In the genomic region with DNA sequence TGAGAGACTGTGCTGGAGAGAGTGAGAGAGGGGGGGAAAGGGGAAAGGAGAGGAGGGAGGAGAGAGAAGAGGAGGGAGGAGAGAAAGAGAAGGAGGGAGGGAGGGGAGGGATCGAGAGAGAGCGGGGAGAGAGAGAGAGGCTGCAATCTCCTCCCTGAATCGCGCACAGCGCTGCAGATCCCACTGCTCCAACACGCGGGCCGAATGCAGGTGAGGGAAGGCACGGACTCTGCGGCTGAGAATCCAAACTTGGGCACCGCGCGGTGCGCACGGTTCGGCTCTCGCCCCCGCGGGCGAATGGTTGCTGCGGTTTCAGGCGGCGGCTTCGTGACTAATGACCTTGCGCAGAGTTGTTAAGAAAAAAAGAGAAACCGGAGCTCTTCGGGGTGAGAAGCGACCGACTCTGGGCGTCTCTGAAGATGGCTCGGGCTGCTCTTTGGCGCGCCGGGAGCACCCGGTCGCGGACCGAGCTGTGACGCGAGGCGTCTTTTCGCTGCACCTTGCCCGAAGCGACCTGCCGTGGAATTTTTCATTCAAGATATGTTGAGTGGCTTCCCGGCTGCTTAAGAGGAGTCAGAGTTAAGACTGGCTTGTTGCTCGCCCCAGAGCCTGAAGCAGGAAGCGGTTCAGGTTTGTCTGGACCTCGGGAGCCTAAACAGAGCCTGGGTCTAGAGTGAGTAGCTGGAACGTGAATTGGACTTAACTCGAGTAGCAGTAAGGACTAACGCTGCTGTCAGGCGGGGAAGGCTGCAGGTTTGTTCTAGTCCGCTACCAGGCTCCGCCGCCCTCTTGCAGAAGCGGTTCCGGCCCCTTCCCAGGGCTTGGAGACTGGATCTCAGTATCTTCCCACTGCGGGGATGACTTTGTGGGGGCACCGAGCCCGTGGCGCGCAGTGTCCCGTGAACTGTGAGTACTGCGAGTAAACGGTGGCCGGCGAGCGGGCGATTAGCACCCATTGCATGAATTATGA, we compare ENCODE assay signal across 9 mouse cellular contexts. TPM values are rescaled to one million over a fixed set of nuclear protein-coding genes. Genes with fewer than 3 reads are reported as not detected.
A peak's percentile ranks its signal among the peaks of the same experiment; 100 is the strongest.
DNase-seq lines count a peak whose midpoint lies in the region; ATAC-seq lines count a peak whose summit lies in the region.
"Had no signal": no experiment of that assay in that cellular context is flagged by ENCODE, and none has a peak within 500 bp of the region (broad histone marks: within the 10 kb centered on the region; RNA-seq: fewer than 3 reads in every experiment).

Gene Pcdh7, plus strand, starts transcription at position 62 of the 970 bp plus-strand sequence.

- peak; percentile 34 for DNase-seq in kidney, adult 18-20 months
- no peak for DNase-seq in kidney, adult 11 months
- DNase-seq in embryonic facial prominence, embryonic 10.5 days (ENCODE audit: low spot score), result peak; percentile 78
- no peak for DNase-seq in gonadal fat pad, adult 2 months (ENCODE audit: low read depth)

- no peaks in the 10 kb centered on the region for H3K36me3 ChIP-seq in embryonic facial prominence, embryonic 10.5 days (replicated peaks)
- no peaks in the 10 kb centered on the region for H3K36me3 ChIP-seq in intestine, embryonic 16.5 days (ENCODE audit: control insufficient read depth, insufficient read depth, low read length)
- H3K36me3 ChIP-seq in limb, embryonic 13.5 days, result no peaks in the 10 kb centered on the region
- H3K36me3 ChIP-seq in midbrain, embryonic 15.5 days (replicated peaks), result no peaks in the 10 kb centered on the region
- no peaks in the 10 kb centered on the region for H3K36me3 ChIP-seq in stomach, embryonic 16.5 days (ENCODE audit: control insufficient read depth, insufficient read depth, low read length)

- H3K4me2 ChIP-seq in intestine, embryonic 16.5 days (ENCODE audit: low read depth, low read length), result peak within 1 kb of the TSS; percentile 96
- H3K4me2 ChIP-seq in limb, embryonic 13.5 days (replicated peaks), result peak within 1 kb of the TSS; percentile 94
- peak within 1 kb of the TSS; percentile 97 for H3K4me2 ChIP-seq in midbrain, embryonic 15.5 days
- H3K4me2 ChIP-seq in stomach, embryonic 16.5 days (ENCODE audit: low read depth, low read length), result peak within 1 kb of the TSS; percentile 92

- ATAC-seq in intestine, embryonic 16.5 days, result peak; percentile 27
- ATAC-seq in limb, embryonic 13.5 days (ENCODE audit: low FRiP score, low read depth), result peak; percentile 29
- ATAC-seq in midbrain, embryonic 15.5 days (replicated peaks), result peak; percentile 41
- peak; percentile 39; the same call in 1 of the 2 replicates for ATAC-seq in stomach, embryonic 16.5 days (ENCODE audit: insufficient read depth, low FRiP score)

- H3K9ac ChIP-seq in intestine, embryonic 16.5 days (ENCODE audit: low read depth, low read length), result peak within 1 kb of the TSS; percentile 74
- peak within 1 kb of the TSS; percentile 76 for H3K9ac ChIP-seq in limb, embryonic 13.5 days
- peak within 1 kb of the TSS; percentile 80 for H3K9ac ChIP-seq in midbrain, embryonic 15.5 days
- peak within 1 kb of the TSS; percentile 87 for H3K9ac ChIP-seq in stomach, embryonic 16.5 days (ENCODE audit: low read length)

- H3K4me1 ChIP-seq in embryonic facial prominence, embryonic 10.5 days, result peaks cover 40% of the 10 kb centered on the region
- H3K4me1 ChIP-seq in intestine, embryonic 16.5 days (ENCODE audit: control insufficient read depth, insufficient read depth, low read length), result peaks cover 30% of the 10 kb centered on the region
- H3K4me1 ChIP-seq in limb, embryonic 13.5 days, result peaks cover 27% of the 10 kb centered on the region
- peaks cover 15% of the 10 kb centered on the region; the same call in 1 of the 2 replicates for H3K4me1 ChIP-seq in midbrain, embryonic 15.5 days
- peaks cover 22% of the 10 kb centered on the region for H3K4me1 ChIP-seq in stomach, embryonic 16.5 days (ENCODE audit: control insufficient read depth, insufficient read depth, low read length)

- no peaks in the 10 kb centered on the region for H3K9me3 ChIP-seq in embryonic facial prominence, embryonic 10.5 days
- H3K9me3 ChIP-seq in intestine, embryonic 16.5 days (ENCODE audit: control insufficient read depth, low read length), result no peaks in the 10 kb centered on the region
- no peaks in the 10 kb centered on the region for H3K9me3 ChIP-seq in limb, embryonic 13.5 days
- no peaks in the 10 kb centered on the region for H3K9me3 ChIP-seq in midbrain, embryonic 15.5 days
- H3K9me3 ChIP-seq in stomach, embryonic 16.5 days (replicated peaks; ENCODE audit: control insufficient read depth, low read length), result no peaks in the 10 kb centered on the region

- under 1% methylated on average over 70 of the region's 70 CpGs for WGBS in embryonic facial prominence, embryonic 10.5 days
- WGBS in intestine, embryonic 16.5 days, result under 1% methylated on average over 70 of the region's 70 CpGs
- WGBS in limb, embryonic 13.5 days, result under 1% methylated on average over 70 of the region's 70 CpGs
- WGBS in midbrain, embryonic 15.5 days, result under 1% methylated on average over 70 of the region's 70 CpGs
- under 1% methylated on average over 70 of the region's 70 CpGs for WGBS in stomach, embryonic 16.5 days

- peak within 1 kb of the TSS; percentile 73 for H3K4me3 ChIP-seq in embryonic facial prominence, embryonic 10.5 days
- peak within 1 kb of the TSS; percentile 70 for H3K4me3 ChIP-seq in intestine, embryonic 16.5 days (ENCODE audit: low read length)
- H3K4me3 ChIP-seq in limb, embryonic 13.5 days, result peak within 1 kb of the TSS; percentile 67
- peak within 1 kb of the TSS; percentile 71 for H3K4me3 ChIP-seq in midbrain, embryonic 15.5 days
- peak within 1 kb of the TSS; percentile 75 for H3K4me3 ChIP-seq in stomach, embryonic 16.5 days (replicated peaks; ENCODE audit: low read length)

- H3K27me3 ChIP-seq in embryonic facial prominence, embryonic 10.5 days (replicated peaks; ENCODE audit: low read depth, poor library complexity, severe bottlenecking), result peaks cover 43% of the 10 kb centered on the region
- H3K27me3 ChIP-seq in intestine, embryonic 16.5 days (replicated peaks; ENCODE audit: control insufficient read depth, insufficient read depth, low read length), result peaks cover 17% of the 10 kb centered on the region; the same call in 1 of the 2 replicates
- H3K27me3 ChIP-seq in limb, embryonic 13.5 days, result peaks cover 27% of the 10 kb centered on the region
- H3K27me3 ChIP-seq in midbrain, embryonic 15.5 days (replicated peaks), result no peaks in the 10 kb centered on the region
- H3K27me3 ChIP-seq in stomach, embryonic 16.5 days (ENCODE audit: control insufficient read depth, insufficient read depth, low read length), result peaks cover 7% of the 10 kb centered on the region; the same call in 1 of the 2 replicates
- H3K27me3 ChIP-seq: CH12.LX had no signal

- peak within 1 kb of the TSS; percentile 90 for H3K27ac ChIP-seq in embryonic facial prominence, embryonic 10.5 days (replicated peaks)
- H3K27ac ChIP-seq in intestine, embryonic 16.5 days (ENCODE audit: low read length), result peak within 1 kb of the TSS; percentile 90
- peak within 1 kb of the TSS; percentile 92 for H3K27ac ChIP-seq in limb, embryonic 13.5 days
- H3K27ac ChIP-seq in midbrain, embryonic 15.5 days, result peak within 1 kb of the TSS; percentile 93
- peak within 1 kb of the TSS; percentile 98 for H3K27ac ChIP-seq in stomach, embryonic 16.5 days (ENCODE audit: low read length)

RNA-seq across cellular contexts. Expression of gene Pcdh7, which starts in this region (rescaled TPM):
- 6.2 and 7.0 TPM in 2 replicates for polyA plus RNA-seq in embryonic facial prominence, embryonic 10.5 days (2016; fragmentation: Nextera tagmentation; extraction: Ambion mirVana)
- polyA plus RNA-seq in gonadal fat pad, adult 2 months (2012; rRNA removed), result 16.2 and 17.7 TPM in 2 replicates
- 3.3 and 3.8 TPM in 2 replicates for polyA plus RNA-seq in intestine, embryonic 16.5 days (2015; fragmentation: Nextera tagmentation; extraction: Ambion mirVana)
- polyA plus RNA-seq in limb, embryonic 13.5 days (2015; fragmentation: Nextera tagmentation; extraction: Ambion mirVana), result 8.3 and 10.3 TPM in 2 replicates
- polyA plus RNA-seq in midbrain, embryonic 15.5 days (2015; fragmentation: Nextera tagmentation; extraction: Ambion mirVana), result 25.4 and 28.1 TPM in 2 replicates
- polyA plus RNA-seq in stomach, embryonic 16.5 days (2015; fragmentation: Nextera tagmentation; extraction: Ambion mirVana), result 8.4 and 9.1 TPM in 2 replicates

Comparison
In these comparisons a context has a peak if more than half of its experiments do, and no peak if none do; other contexts are left out.
1. DNase-seq: peak in kidney, adult 18-20 months (single experiment) and embryonic facial prominence, embryonic 10.5 days (single experiment); none in kidney, adult 11 months (single experiment) and gonadal fat pad, adult 2 months (single experiment).
2. Peak in every context shown above with its lines, with median percentiles within 50 percentile points of each other: H3K27ac ChIP-seq, H3K4me3 ChIP-seq, ATAC-seq, H3K4me2 ChIP-seq and H3K9ac ChIP-seq.